Mouse (Mus musculus): Measurements from ENCODE around the gene Cfap73.

DNA sequence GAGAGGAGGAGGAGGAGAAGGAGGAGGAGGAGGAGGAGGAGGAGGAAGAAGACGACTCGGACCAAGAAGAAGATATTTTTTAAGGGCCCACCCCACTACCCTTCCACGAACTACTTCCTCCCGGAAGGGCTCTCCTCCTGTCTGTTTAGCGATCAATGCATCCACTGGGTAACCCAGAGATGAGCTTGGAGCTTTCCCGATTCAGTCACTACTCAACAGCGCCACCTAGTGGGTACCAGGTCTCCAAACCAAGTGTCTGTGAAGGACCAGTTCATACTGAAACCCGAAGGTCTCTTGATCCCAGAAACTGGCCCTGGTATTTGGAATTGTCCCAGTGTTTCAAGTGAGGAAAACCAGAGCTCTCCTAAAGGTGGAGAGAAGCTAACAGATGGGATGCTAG, 28.3 kb downstream of the Cfap73 start:
- TF ChIP-seq CTCF (IDR thresholded peaks at IDR 0.05; ENCODE audit: borderline replicate concordance, control insufficient read depth, extremely low read depth, insufficient read depth, low read length, poor library complexity), result no peak
- TF ChIP-seq POLR2A (IDR thresholded peaks at IDR 0.05; ENCODE audit: control insufficient read depth, extremely low read depth, insufficient read depth, low read length, poor library complexity), result no peak
